Mouse (Mus musculus): Measurements from ENCODE around the gene Otor.

Otor gene

GRCm38 (mm10) chr2:143131098-143131646 is 52.9 kb downstream of the Otor start:
- no peak for DNase-seq (ENCODE audit: low read depth, low spot score)
